Mouse (Mus musculus) heart, adult 2 months (tissue): ENCODE measurements around the gene Kcna7.

ENCODE experiments used
- CTCF ChIP-seq: fragments of 200-600 bp; IDR thresholded peaks from 2 replicates; pipeline ENCODE4 v1.8.1; 2022; ENCODE audit warnings: antibody characterized with exemption, mild to moderate bottlenecking, moderate library complexity
- EP300 ChIP-seq: fragments of 200-500 bp; IDR thresholded peaks from 2 replicates; pipeline ENCODE4 v1.6.1; 2011; ENCODE audit warnings: low read depth, low read length, control low read depth; ENCODE audit not compliant: insufficient read depth
- POLR2A ChIP-seq: fragments of 200-500 bp; IDR thresholded peaks from 2 replicates; pipeline ENCODE4 v1.6.1; 2011; ENCODE audit warnings: mild to moderate bottlenecking, low read depth, low read length, control low read depth; ENCODE audit not compliant: insufficient read depth

DNA sequence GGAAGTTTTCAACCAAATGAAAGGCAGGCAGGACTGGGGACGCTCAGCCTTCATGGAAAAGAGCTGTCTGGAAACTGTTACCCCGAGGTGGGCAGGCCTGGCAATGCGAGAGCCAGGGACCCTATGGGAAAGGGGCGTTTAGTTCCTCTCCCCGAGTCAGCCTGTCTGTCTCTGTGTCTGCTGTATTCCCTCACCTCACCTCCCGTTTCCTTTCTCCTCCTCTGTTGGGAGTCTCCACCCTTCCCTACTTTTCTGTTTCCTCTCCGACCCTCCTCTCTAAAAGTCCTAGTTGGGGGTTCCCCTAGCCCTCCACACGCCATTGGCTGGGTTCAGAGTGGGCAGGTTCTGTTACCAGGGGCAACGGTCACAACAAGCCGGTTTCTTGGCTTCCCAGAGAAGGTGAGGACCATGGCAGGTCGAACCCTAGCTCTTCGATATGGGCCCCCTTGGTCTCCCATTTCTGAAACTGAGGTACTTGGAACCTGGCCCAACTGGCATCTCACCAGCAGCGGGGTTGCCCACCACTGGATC is 12.6 kb downstream of the Kcna7 start:
- TF ChIP-seq POLR2A = no peak
- no peak for TF ChIP-seq CTCF
- no peak for TF ChIP-seq EP300
